Comparison of ENCODE assay signal across 8 mouse cellular contexts in genomic region chr10:70135680-70136079, GRCm38 (mm10). TPM values are rescaled to one million over a fixed set of nuclear protein-coding genes. Genes with fewer than 3 reads are reported as not detected.
DNase-seq lines count a peak whose midpoint lies in the region; ATAC-seq and TF ChIP-seq lines count a peak whose summit lies in the region.

No protein-coding gene starts in this region.

- no peak overlapping the region for H3K4me3 ChIP-seq in liver, adult 2 months (ENCODE audit: insufficient read depth, low read depth, low read length)
- no peak overlapping the region for H3K4me3 ChIP-seq in liver, embryonic 12.5 days
- no peak overlapping the region for H3K4me3 ChIP-seq in midbrain, embryonic 15.5 days

- H3K36me3 ChIP-seq in liver, adult 2 months (ENCODE audit: control insufficient read depth, insufficient read depth, low read length): no peaks in the 10 kb centered on the region
- H3K36me3 ChIP-seq in liver, embryonic 12.5 days: 0 out of 2 replicates have a peak, but pooled peaks cover 2% of the 10 kb centered on the region
- H3K36me3 ChIP-seq in midbrain, embryonic 15.5 days (replicated peaks): no peaks in the 10 kb centered on the region

- peak; percentile 66; the same call in 1 of the 2 replicates for TF ChIP-seq CTCF in liver, adult 2 months (IDR thresholded peaks at IDR 0.05; ENCODE audit: low read depth, low read length)

- intact Hi-C loops in left cerebral cortex, postnatal 25 days (cut with DNase I): no loop called here

- no peaks in the 10 kb centered on the region for H3K9me3 ChIP-seq in liver, embryonic 12.5 days (replicated peaks)
- no peaks in the 10 kb centered on the region for H3K9me3 ChIP-seq in midbrain, embryonic 15.5 days

- H3K79me2 ChIP-seq in liver, adult 2 months (ENCODE audit: control insufficient read depth, insufficient read depth, low read length): peaks cover 19% of the 10 kb centered on the region; the same call in 1 of the 2 replicates

- H3K27ac ChIP-seq in liver, adult 2 months (replicated peaks; ENCODE audit: insufficient read depth, low read depth, low read length): no peak overlapping the region
- H3K27ac ChIP-seq in liver, embryonic 12.5 days: no peak overlapping the region
- no peak overlapping the region for H3K27ac ChIP-seq in midbrain, embryonic 15.5 days

- no peak overlapping the region for H3K9ac ChIP-seq in liver, adult 2 months (ENCODE audit: low read depth, low read length)
- H3K9ac ChIP-seq in liver, embryonic 12.5 days: no peak overlapping the region
- no peak overlapping the region for H3K9ac ChIP-seq in midbrain, embryonic 15.5 days

- no peaks in the 10 kb centered on the region for H3K27me3 ChIP-seq in liver, adult 2 months (ENCODE audit: control insufficient read depth, insufficient read depth, low read length)
- H3K27me3 ChIP-seq in liver, embryonic 12.5 days (replicated peaks): no peaks in the 10 kb centered on the region
- H3K27me3 ChIP-seq in midbrain, embryonic 15.5 days (replicated peaks): no peaks in the 10 kb centered on the region

- H3K4me2 ChIP-seq in liver, embryonic 12.5 days: no peak overlapping the region
- no peak overlapping the region for H3K4me2 ChIP-seq in midbrain, embryonic 15.5 days

- H3K4me1 ChIP-seq in liver, adult 2 months (ENCODE audit: control insufficient read depth, insufficient read depth, low read length): no peaks in the 10 kb centered on the region
- peaks cover 78% of the 10 kb centered on the region for H3K4me1 ChIP-seq in liver, embryonic 12.5 days
- peaks cover 23% of the 10 kb centered on the region for H3K4me1 ChIP-seq in midbrain, embryonic 15.5 days

- no peak for ATAC-seq in liver, embryonic 12.5 days
- ATAC-seq in midbrain, embryonic 15.5 days (replicated peaks): no peak

- WGBS in liver, adult 2 months: 87% methylated on average over 5 of the region's 5 CpGs
- WGBS in liver, embryonic 12.5 days (ENCODE audit: insufficient replicate concordance): 62% methylated on average over 5 of the region's 5 CpGs
- WGBS in midbrain, embryonic 15.5 days: 81% methylated on average over 5 of the region's 5 CpGs

- peak; percentile 33 for DNase-seq in adrenal gland, postnatal 25 days
- DNase-seq in adrenal gland, adult 8-10 months: no peak
- DNase-seq in liver, adult 2 months (ENCODE audit: extremely low read depth, low read depth, low spot score): peak; percentile 37
- peak; percentile 43 for DNase-seq in forelimb bud, embryonic 11.5 days (ENCODE audit: low read depth, low spot score)
- DNase-seq in spleen, postnatal 4 days (ENCODE audit: low spot score in 2 of 2): peak; percentile 66 to 86
- no peak for DNase-seq in left cerebral cortex, postnatal 25 days (ENCODE audit: low spot score in 2 of 2)

- no peak for TF ChIP-seq POLR2A in liver, adult 2 months (IDR thresholded peaks at IDR 0.05; ENCODE audit: extremely low read depth, insufficient read depth, low read length)

RNA-seq across cellular contexts. Expression of gene Ccdc6, which starts 38.8 kb away (rescaled TPM):
- 50.0 and 67.8 TPM in 2 replicates for total RNA-seq in adrenal gland, postnatal 25 days (2021)
- total RNA-seq in adrenal gland, adult 8-10 months (2022): 10 to 100 TPM; 49.7 to 63.4 (median 59.8) TPM
- total RNA-seq in liver, adult 2 months (2014; rRNA removed): 8.4 and 10.1 TPM in 2 replicates
- polyA plus RNA-seq in liver, adult 2 months (2012; rRNA removed): 10.5 and 10.7 TPM in 2 replicates
- 9.5 and 10.2 TPM in 2 replicates for polyA plus RNA-seq in liver, embryonic 12.5 days (2016; fragmentation: Nextera tagmentation; extraction: Ambion mirVana)
- total RNA-seq in left cerebral cortex, postnatal 25 days (2021): 10 to 100 TPM; 52.0 to 55.3 TPM
- 23.3 and 25.3 TPM in 2 replicates for polyA plus RNA-seq in midbrain, embryonic 15.5 days (2015; fragmentation: Nextera tagmentation; extraction: Ambion mirVana)

Comparison
In these comparisons a context has a peak if more than half of its experiments do, and no peak if none do; other contexts are left out.
1. DNase-seq: peak in adrenal gland, postnatal 25 days (single experiment), liver, adult 2 months (single experiment), forelimb bud, embryonic 11.5 days (single experiment) and spleen, postnatal 4 days (2 of 2); none in adrenal gland, adult 8-10 months (single experiment) and left cerebral cortex, postnatal 25 days (0 of 2).